Mouse (Mus musculus): ENCODE results near the gene Hmces. TPM values are rescaled to one million over a fixed set of nuclear protein-coding genes. Genes with fewer than 3 reads are reported as not detected.
A peak's percentile ranks its signal among the peaks of the same experiment; 100 is the strongest.

The Hmces gene
- polyA plus RNA-seq, 1 experiment from 2014 or later: 47.6 TPM

DNA sequence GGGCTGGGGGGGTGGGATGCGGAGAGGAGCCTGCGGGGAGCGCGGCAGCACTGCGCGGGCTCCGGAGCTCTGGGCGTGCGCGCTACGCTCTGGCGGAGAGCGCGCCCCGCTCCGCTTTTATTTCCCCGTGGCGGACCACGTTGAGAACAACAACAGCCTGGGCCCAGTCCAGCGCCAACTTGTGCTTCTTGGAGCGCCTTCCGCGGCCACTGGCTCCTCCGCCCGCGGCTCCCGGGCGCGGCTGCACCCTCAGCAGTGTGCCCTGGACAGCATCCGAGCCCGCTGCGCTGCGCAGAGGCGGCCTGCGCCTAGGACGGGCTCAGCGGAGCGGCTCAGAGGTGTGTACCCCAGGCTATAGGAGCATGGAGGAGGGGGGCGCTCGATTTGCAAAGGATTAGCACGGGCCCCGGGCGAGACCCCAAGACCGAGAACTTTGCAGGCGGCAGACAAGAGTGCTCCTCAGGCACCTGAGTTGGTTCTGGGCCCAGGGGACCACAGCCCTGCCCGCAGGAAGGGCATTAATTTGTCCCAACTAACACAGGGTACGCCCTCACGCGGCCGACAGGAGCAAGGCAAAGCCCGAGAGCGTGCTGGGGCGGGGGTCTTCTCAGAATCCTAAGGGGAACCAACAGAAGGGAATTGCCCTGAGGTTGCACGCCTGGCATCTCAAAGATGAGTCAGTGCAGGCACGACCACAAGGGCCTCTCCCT is 68.0 kb downstream of the Hmces start, which contains the start of gene H1fx:
Gene H1fx, minus strand, starts transcription at position 91 of the 710 bp plus-strand sequence.
- under 1% methylated on average over 49 of the region's 55 CpGs for WGBS
- H3K4me1 ChIP-seq (ENCODE audit: control insufficient read depth, insufficient read depth, low read length): peaks cover 12% of the 10 kb centered on the region
- peak within 1 kb of the TSS; percentile 93 for H3K9ac ChIP-seq (ENCODE audit: low read length)

DNA sequence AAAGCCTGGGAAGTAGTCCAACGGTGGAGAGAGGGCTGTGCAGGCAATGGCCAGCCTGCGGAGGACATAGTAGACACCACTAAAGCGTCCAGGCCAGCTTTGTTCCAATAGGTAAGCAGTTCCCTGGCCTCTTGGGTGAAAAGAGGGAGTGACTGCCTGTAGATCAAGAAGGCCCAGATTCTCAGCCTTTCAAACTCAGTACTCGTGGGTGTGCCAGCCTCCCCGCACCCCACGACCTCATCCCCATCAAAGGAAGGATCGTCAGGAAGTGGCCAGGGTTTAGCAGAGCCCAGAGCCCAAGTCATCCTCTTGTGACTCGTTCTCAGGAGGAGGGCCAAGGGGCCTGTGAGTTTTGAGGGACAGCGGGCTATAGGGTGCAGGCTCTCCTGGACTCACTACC is 68.8 kb downstream of the Hmces start:
- 76% methylated on average over 9 of the region's 9 CpGs for WGBS

More for the DNA sequence above, 68.0 kb downstream of the Hmces start, which contains the start of gene H1fx:
- Histone ChIP-seq H3K4me2 (peak within 1 kb of the TSS; percentile 75), H3K9me3 (ENCODE audit: control insufficient read depth, low read length) (no peaks in the 10 kb centered on the region), H3K27ac (ENCODE audit: low read depth, low read length) (peak within 1 kb of the TSS; percentile 75), H3K36me3 (ENCODE audit: control insufficient read depth, insufficient read depth, low read length) (peaks cover 8% of the 10 kb centered on the region), H3K27me3 (ENCODE audit: control insufficient read depth, insufficient read depth, low read length) (no peaks in the 10 kb centered on the region), H3K4me3 (ENCODE audit: low read depth, low read length) (peak within 1 kb of the TSS; percentile 82)
- ATAC-seq (ENCODE audit: low FRiP score) (peak; percentile 81), DNase-seq (ENCODE audit: low spot score, missing footprints) (peak; percentile 100)

More for the DNA sequence above, 68.8 kb downstream of the Hmces start:
- H3K4me2 ChIP-seq: peak overlapping the region; percentile 75
- no peak overlapping the region for H3K27ac ChIP-seq (ENCODE audit: low read depth, low read length)
- ATAC-seq (ENCODE audit: low FRiP score): no peak
- H3K9ac ChIP-seq (ENCODE audit: low read length): peak overlapping the region; percentile 93
- peaks cover 12% of the 10 kb centered on the region for H3K4me1 ChIP-seq (ENCODE audit: control insufficient read depth, insufficient read depth, low read length)
- DNase-seq (ENCODE audit: low spot score, missing footprints): no peak
- H3K9me3 ChIP-seq (ENCODE audit: control insufficient read depth, low read length): no peaks in the 10 kb centered on the region
- H3K4me3 ChIP-seq (ENCODE audit: low read depth, low read length): peak overlapping the region; percentile 82
- H3K36me3 ChIP-seq (ENCODE audit: control insufficient read depth, insufficient read depth, low read length): peaks cover 10% of the 10 kb centered on the region
- no peaks in the 10 kb centered on the region for H3K27me3 ChIP-seq (ENCODE audit: control insufficient read depth, insufficient read depth, low read length)

Small RNAs within 50 kb of the gene (microRNA-seq; reads per million reads assigned to microRNA genes)
- gene Gm47286: 0.76 reads per million

Other genes with a start within 250 kb of the Hmces start
- gene Aplf, start 241.7 kb upstream of the Hmces start, polyA plus RNA-seq (2014; fragmentation: Nextera tagmentation; extraction: Ambion mirVana): 14.8 and 15.9 TPM in 2 replicates
- gene Efcc1, start 183.1 kb upstream of the Hmces start, polyA plus RNA-seq (2014; fragmentation: Nextera tagmentation; extraction: Ambion mirVana): 6.1 and 6.4 TPM in 2 replicates
- gene Gp9, start 135.9 kb upstream of the Hmces start, polyA plus RNA-seq (2014; fragmentation: Nextera tagmentation; extraction: Ambion mirVana): 1.8 and 2.5 TPM in 2 replicates
- 7.7 and 8.0 TPM in 2 replicates for gene Rab43, start 101.8 kb upstream of the Hmces start, polyA plus RNA-seq (2014; fragmentation: Nextera tagmentation; extraction: Ambion mirVana)
- 1.9 and 4.0 TPM in 2 replicates for gene Gm45140, start 78.1 kb upstream of the Hmces start, polyA plus RNA-seq (2014; fragmentation: Nextera tagmentation; extraction: Ambion mirVana)
- gene Isy1, start 75.1 kb upstream of the Hmces start, polyA plus RNA-seq (2014; fragmentation: Nextera tagmentation; extraction: Ambion mirVana): 66.4 and 71.5 TPM in 2 replicates
- 1,266 and 1,289 TPM in 2 replicates for gene Cnbp, start 62.8 kb upstream of the Hmces start, polyA plus RNA-seq (2014; fragmentation: Nextera tagmentation; extraction: Ambion mirVana)
- 124 and 132 TPM in 2 replicates for gene Copg1, start 26.1 kb upstream of the Hmces start, polyA plus RNA-seq (2014; fragmentation: Nextera tagmentation; extraction: Ambion mirVana)
- gene H1fx, start 67.7 kb downstream of the Hmces start, polyA plus RNA-seq (2014; fragmentation: Nextera tagmentation; extraction: Ambion mirVana): 74.7 and 106 TPM in 2 replicates
- 251 and 267 TPM in 2 replicates for gene Rab7, start 131.3 kb downstream of the Hmces start, polyA plus RNA-seq (2014; fragmentation: Nextera tagmentation; extraction: Ambion mirVana)
- 267 and 272 TPM in 2 replicates for gene Rpn1, start 170.5 kb downstream of the Hmces start, polyA plus RNA-seq (2014; fragmentation: Nextera tagmentation; extraction: Ambion mirVana)